Mouse (Mus musculus): Measurements from ENCODE around the gene Ints7.
A peak's percentile ranks its signal among the peaks of the same experiment; 100 is the strongest.

The Ints7 gene

GRCm38 (mm10) chr1:191638404-191638803 is 63.0 kb downstream of the Ints7 start:
- DNase-seq: no peak

GRCm38 (mm10) chr1:191639200-191639807 is 63.9 kb downstream of the Ints7 start:
- DNase-seq: peak; percentile 66

- DNase-seq: no peak
These were observed 64.7 kb downstream of the Ints7 start for GRCm38 (mm10) chr1:191640146-191640545.

GRCm38 (mm10) chr1:191640848-191641247 is 65.4 kb downstream of the Ints7 start:
- DNase-seq: no peak

- DNase-seq: no peak
These were observed 66.0 kb downstream of the Ints7 start for GRCm38 (mm10) chr1:191641438-191641837.

- DNase-seq: no peak
These were observed 67.5 kb downstream of the Ints7 start for GRCm38 (mm10) chr1:191642903-191643302.

GRCm38 (mm10) chr1:191645921-191646320 is 70.5 kb downstream of the Ints7 start:
- no peak for DNase-seq

- no peak for DNase-seq
These were observed 72.2 kb downstream of the Ints7 start for GRCm38 (mm10) chr1:191647590-191647989.

- no peak for DNase-seq
These were observed 84.0 kb downstream of the Ints7 start for GRCm38 (mm10) chr1:191659441-191659840.

GRCm38 (mm10) chr1:191661019-191661796 is 85.8 kb downstream of the Ints7 start:
- no peak for DNase-seq

- peak; percentile 71 for DNase-seq
These were observed 86.9 kb downstream of the Ints7 start for GRCm38 (mm10) chr1:191662178-191662898.

- no peak for DNase-seq
These were observed 87.6 kb downstream of the Ints7 start for GRCm38 (mm10) chr1:191662899-191663500.

GRCm38 (mm10) chr1:191663603-191664002 is 88.2 kb downstream of the Ints7 start:
- no peak for DNase-seq

- DNase-seq: no peak
These were observed 90.9 kb downstream of the Ints7 start for GRCm38 (mm10) chr1:191666351-191666750.

GRCm38 (mm10) chr1:191668030-191668429 is 92.6 kb downstream of the Ints7 start:
- DNase-seq: no peak

All from right cerebral cortex, adult 18-20 months (tissue).